Mouse (Mus musculus) G1E (cell line): ENCODE data around the gene Slc35b1. TPM values are rescaled to one million over a fixed set of nuclear protein-coding genes. Genes with fewer than 3 reads are reported as not detected.

Experiments used
- ATAC-seq: 2 replicates; pipeline ENCODE4 v1.8.0; 2016; ENCODE audit warnings: mild to moderate bottlenecking; ENCODE audit not compliant: insufficient number of reproducible peaks, poor library complexity, low FRiP score, severe bottlenecking; ENCODE audit errors: extremely low read depth
- DNase-seq: peaks from one replicate; pipeline ENCODE4 v3.0.0; 2012; ENCODE audit warnings: low spot score
- H3K27me3 ChIP-seq: 2 replicates; pipeline ENCODE4 v1.6.1; 2012; ENCODE audit warnings: mild to moderate bottlenecking, low read length, inconsistent platforms; ENCODE audit not compliant: insufficient read depth
- H3K36me3 ChIP-seq: replicated peaks from 2 replicates; pipeline ENCODE3; 2012; ENCODE audit warnings: mild to moderate bottlenecking, inconsistent platforms
- H3K4me1 ChIP-seq: 2 replicates; pipeline ENCODE4 v1.6.1; 2012; ENCODE audit warnings: low read depth, low read length, inconsistent platforms, mixed read lengths; ENCODE audit not compliant: insufficient read depth
- H3K4me3 ChIP-seq: 2 replicates; pipeline ENCODE4 v1.5.1; 2012; ENCODE audit warnings: low read depth, mild to moderate bottlenecking, inconsistent platforms, low read length, moderate library complexity, mixed read lengths
- H3K9me3 ChIP-seq: replicated peaks from 2 replicates; pipeline ENCODE4 v1.6.1; 2012; ENCODE audit warnings: inconsistent platforms
- CTCF ChIP-seq: IDR thresholded peaks from 2 replicates; pipeline ENCODE4 v1.5.1; 2012; ENCODE audit warnings: low read depth, low read length, inconsistent platforms, mixed read lengths
- GATA1 ChIP-seq: IDR thresholded peaks from 2 replicates; pipeline ENCODE4 v1.6.1; 2012; ENCODE audit warnings: borderline replicate concordance, low read length, inconsistent platforms, mixed read lengths
- GATA2 ChIP-seq: IDR thresholded peaks from 2 replicates; pipeline ENCODE4 v1.6.1; 2012; ENCODE audit warnings: low read depth, low read length, inconsistent platforms, borderline replicate concordance
- POLR2AphosphoS5 ChIP-seq: IDR thresholded peaks from 2 replicates; pipeline ENCODE4 v1.6.1; 2012; ENCODE audit warnings: low read depth, low read length, inconsistent platforms; ENCODE audit not compliant: insufficient replicate concordance
- TAL1 ChIP-seq: conservative IDR thresholded peaks from 2 replicates; pipeline ENCODE4 v1.6.1; 2012; ENCODE audit warnings: low read depth, low read length, inconsistent platforms, mixed read lengths
- polyA plus RNA-seq: library from polyadenylated mRNA; stranded (reverse); fragments of >175 nt; gene quantifications from 2 replicates; pipeline ENCODE4 v1.2.3, GENCODE M21; 2012
- total RNA-seq, 2 experiments: library from RNA; stranded (forward) in 1 of 2; stranded (reverse) in 1 of 2; fragments of 200-1000 nt in 1 of 2; fragments of >200 nt in 1 of 2; fragmentation: Nextera tagmentation in 1 of 2; gene quantifications; 2 replicates each; pipeline ENCODE4 v1.2.3; 2014 to 2017

Slc35b1 gene
- total and polyA plus RNA-seq, 3 experiments: 4.1 to 50.6 (median 37.5) TPM

DNA sequence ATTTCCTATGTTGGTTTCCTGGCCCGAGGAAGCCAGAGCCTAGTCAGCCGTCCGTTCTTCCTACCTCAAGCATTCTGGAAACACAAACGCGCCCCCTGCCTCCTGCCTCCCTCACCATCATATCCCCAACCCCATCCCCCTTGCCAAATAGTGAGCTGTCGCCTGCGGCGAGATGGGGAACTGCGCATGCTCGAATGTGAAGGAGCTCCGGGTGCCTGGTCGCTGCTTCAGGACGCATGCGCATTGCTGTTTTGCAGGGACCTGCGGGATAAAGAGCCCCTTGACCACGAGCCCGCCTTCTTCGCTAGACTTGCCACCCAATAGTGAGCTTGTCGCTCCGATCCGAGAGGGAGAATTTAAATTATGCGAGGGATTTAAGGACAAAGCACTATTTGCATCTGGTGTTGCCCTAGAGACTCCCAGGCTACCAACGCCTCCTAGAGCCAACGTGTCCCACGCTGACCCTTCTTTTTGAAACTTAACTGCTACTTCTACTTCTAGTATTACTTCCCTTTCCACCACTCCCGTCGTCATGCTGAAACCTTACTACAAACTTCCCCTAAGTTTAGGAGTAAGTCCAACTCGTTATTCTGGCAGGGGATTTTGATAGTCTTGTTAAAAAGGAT lies 30.2 kb downstream of the Slc35b1 start:
- DNase-seq: peak; percentile 89
- peak overlapping the region; percentile 78 for H3K4me3 ChIP-seq
- TF ChIP-seq CTCF (no peak), GATA1 (no peak), POLR2AphosphoS5 (no peak), TAL1 (no peak), GATA2 (no peak)

DNA sequence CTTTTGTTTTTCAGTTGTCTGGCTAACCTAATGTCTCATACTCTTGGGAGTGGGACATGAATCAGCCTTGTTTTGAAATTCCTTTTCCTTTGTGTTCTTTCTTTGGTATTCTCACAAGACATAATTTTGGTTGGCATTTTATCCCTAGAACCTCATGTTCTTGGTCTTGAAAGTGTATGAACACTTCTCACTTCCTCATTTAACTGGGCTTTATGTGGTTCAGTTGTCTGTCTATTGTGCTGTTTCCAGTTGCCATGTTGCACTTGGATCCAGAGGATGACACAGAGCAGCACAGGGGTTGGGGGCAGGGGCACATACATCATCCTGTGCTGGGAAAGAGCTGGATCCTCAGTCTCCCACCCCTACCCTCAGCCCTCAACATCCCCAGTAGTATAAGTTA lies 31.4 kb downstream of the Slc35b1 start:
- no peak for ATAC-seq
- TF ChIP-seq POLR2AphosphoS5: no peak
- TF ChIP-seq TAL1: no peak
- no peak for TF ChIP-seq GATA2
- TF ChIP-seq GATA1: no peak
- TF ChIP-seq CTCF: no peak
- DNase-seq: no peak
- H3K4me3 ChIP-seq: peak overlapping the region; percentile 6; the same call in 1 of the 2 replicates
- no peaks in the 10 kb centered on the region for H3K9me3 ChIP-seq
- H3K36me3 ChIP-seq: peaks cover 30% of the 10 kb centered on the region
- H3K27me3 ChIP-seq: peaks cover 9% of the 10 kb centered on the region
- peaks cover 39% of the 10 kb centered on the region for H3K4me1 ChIP-seq

More for the DNA sequence above, 30.2 kb downstream of the Slc35b1 start:
- ATAC-seq: peak; percentile 71
- Histone ChIP-seq H3K36me3 (peaks cover 23% of the 10 kb centered on the region), H3K4me1 (peaks cover 39% of the 10 kb centered on the region), H3K27me3 (peaks cover 10% of the 10 kb centered on the region), H3K9me3 (no peaks in the 10 kb centered on the region)

GRCm38 (mm10) chr11:95417341-95417740 lies 32.8 kb downstream of the Slc35b1 start:
- TF ChIP-seq GATA1 (no peak), GATA2 (no peak), CTCF (no peak), TAL1 (no peak), POLR2AphosphoS5 (no peak)
- Histone ChIP-seq H3K27me3 (peaks cover 3% of the 10 kb centered on the region), H3K4me3 (no peak overlapping the region), H3K4me1 (peaks cover 36% of the 10 kb centered on the region), H3K36me3 (peaks cover 36% of the 10 kb centered on the region), H3K9me3 (no peaks in the 10 kb centered on the region)
- ATAC-seq (no peak), DNase-seq (no peak)

DNA sequence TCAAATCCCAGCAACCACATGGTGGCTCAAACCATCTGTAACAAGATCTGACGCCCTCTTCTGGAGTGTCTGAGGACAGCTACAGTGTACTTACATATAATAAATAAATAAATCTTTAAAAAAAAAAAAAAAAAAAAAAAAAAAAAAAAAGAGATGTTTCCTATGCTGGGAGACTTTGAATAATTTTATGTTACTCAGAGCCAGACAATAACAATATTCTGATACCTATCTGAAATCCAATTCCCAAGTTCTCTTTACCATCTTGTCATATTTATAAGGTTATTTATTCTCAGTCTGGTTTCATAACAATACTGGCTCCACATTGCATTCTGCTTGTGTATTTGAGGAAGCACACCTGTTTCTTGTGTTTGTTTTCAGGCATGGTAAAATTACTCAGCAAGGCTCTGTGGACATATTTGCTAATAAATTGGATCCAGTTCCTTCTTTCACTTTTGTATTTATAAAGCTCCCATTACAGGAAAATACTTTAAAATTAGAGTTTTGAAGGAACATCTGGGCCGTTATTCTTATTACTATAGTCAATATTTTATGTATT lies 36.5 kb downstream of the Slc35b1 start:
- TF ChIP-seq CTCF: no peak
- no peak for TF ChIP-seq GATA1
- TF ChIP-seq POLR2AphosphoS5: no peak
- no peak for TF ChIP-seq TAL1
- TF ChIP-seq GATA2: no peak
- Histone ChIP-seq H3K9me3 (no peaks in the 10 kb centered on the region), H3K4me3 (no peak overlapping the region), H3K27me3 (no peaks in the 10 kb centered on the region), H3K4me1 (peaks cover 12% of the 10 kb centered on the region), H3K36me3 (peaks cover 45% of the 10 kb centered on the region)
- DNase-seq: no peak
- no peak for ATAC-seq

GRCm38 (mm10) chr11:95423505-95423904 lies 39.0 kb downstream of the Slc35b1 start:
- no peak for TF ChIP-seq GATA1
- TF ChIP-seq CTCF: no peak
- TF ChIP-seq POLR2AphosphoS5: no peak
- no peak for TF ChIP-seq GATA2
- no peak overlapping the region for H3K4me3 ChIP-seq
- peaks cover 34% of the 10 kb centered on the region for H3K36me3 ChIP-seq
- no peaks in the 10 kb centered on the region; the same call in 1 of the 2 replicates for H3K4me1 ChIP-seq
- H3K27me3 ChIP-seq: no peaks in the 10 kb centered on the region
- DNase-seq (no peak), ATAC-seq (no peak)
- no peaks in the 10 kb centered on the region for H3K9me3 ChIP-seq

GRCm38 (mm10) chr11:95431344-95431743 lies 46.9 kb downstream of the Slc35b1 start:
- Histone ChIP-seq H3K9me3 (no peaks in the 10 kb centered on the region), H3K4me3 (no peak overlapping the region), H3K36me3 (peaks cover 34% of the 10 kb centered on the region), H3K4me1 (peaks cover 3% of the 10 kb centered on the region; the same call in 1 of the 2 replicates), H3K27me3 (no peaks in the 10 kb centered on the region)
- DNase-seq: no peak
- TF ChIP-seq TAL1 (no peak), GATA2 (no peak), CTCF (no peak), GATA1 (no peak), POLR2AphosphoS5 (no peak)
- ATAC-seq: no peak
